Mouse (Mus musculus) bone marrow macrophage, adult 2 months (primary cell): ENCODE results near the gene Aig1.

ENCODE experiments used
- CTCF ChIP-seq: IDR thresholded peaks from 2 replicates; pipeline ENCODE4 v1.5.1; 2012; ENCODE audit warnings: low read depth, mild to moderate bottlenecking, low read length, moderate library complexity
- POLR2A ChIP-seq: IDR thresholded peaks from 2 replicates; pipeline ENCODE4 v1.6.1; 2012; ENCODE audit warnings: mild to moderate bottlenecking, low read depth, low read length, borderline replicate concordance

DNA sequence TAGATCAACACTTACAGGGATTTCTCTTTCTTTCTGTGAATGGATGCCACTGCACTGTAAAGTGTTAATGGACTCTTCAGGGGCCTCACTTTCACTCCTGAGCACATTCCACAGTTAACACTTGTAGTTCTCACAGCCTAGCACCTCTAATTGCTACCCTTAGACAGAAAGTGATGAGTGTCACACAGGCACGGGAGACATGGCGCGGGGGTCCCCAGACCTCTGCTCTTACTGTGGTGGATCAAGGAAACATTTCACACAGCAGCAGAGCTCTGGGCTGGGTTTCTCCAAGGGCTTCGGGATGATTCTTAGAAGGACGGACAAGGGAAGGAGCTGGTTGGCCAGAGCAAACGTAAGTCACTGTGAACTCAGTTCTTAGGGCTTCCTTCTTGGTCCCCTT lies 166.1 kb downstream of the Aig1 start:
- TF ChIP-seq CTCF (no peak), POLR2A (no peak)
